Mouse (Mus musculus): ENCODE measurements around the gene Cited4. TPM values are rescaled to one million over a fixed set of nuclear protein-coding genes. Genes with fewer than 3 reads are reported as not detected.

The Cited4 gene
- total RNA-seq (2023; ENCODE audit: inconsistent age), result 0.55 TPM in 1 of 4 replicates, not detected in the others

GRCm38 (mm10) chr4:120666358-120667024, at the start of gene Cited4:
TSS of gene Cited4 (plus strand) at chr4:120666572.

Other genes with a start within 250 kb of the Cited4 start
- gene Slfnl1, start 134.3 kb upstream of the Cited4 start, total RNA-seq (2023; ENCODE audit: inconsistent age), result 0.29 to 0.96 TPM (median 0.48 TPM) in 3 of 4 replicates, not detected in the other
- gene Ctps, start 96.3 kb upstream of the Cited4 start, total RNA-seq (2023; ENCODE audit: inconsistent age), result 15.6 to 17.6 TPM (median 16.8 TPM) in 4 replicates
- not detected in 4 replicates for gene Gm8439, start 77.8 kb upstream of the Cited4 start, total RNA-seq (2023; ENCODE audit: inconsistent age)
- gene Kcnq4, start 82.0 kb downstream of the Cited4 start, total RNA-seq (2023; ENCODE audit: inconsistent age), result not detected in 4 replicates
- gene Nfyc, start 165.0 kb downstream of the Cited4 start, total RNA-seq (2023; ENCODE audit: inconsistent age), result 76.5 to 92.3 TPM (median 83.3 TPM) in 4 replicates
- gene Rims3, start 188.2 kb downstream of the Cited4 start, total RNA-seq (2023; ENCODE audit: inconsistent age), result 0.64 to 1.4 TPM (median 0.94 TPM) in 4 replicates